ENCODE assay signal across 33 mouse cellular contexts in genomic region chr10:3787006-3787405, GRCm38 (mm10).
"Had no signal": no experiment of that assay in that cellular context is flagged by ENCODE, and none has a peak within 500 bp of the region (broad histone marks: within the 10 kb centered on the region; RNA-seq: fewer than 3 reads in every experiment).

No protein-coding gene starts in this region.

- H3K27me3 ChIP-seq: heart, embryonic 12.5 days; heart, embryonic 13.5 days; heart, embryonic 15.5 days; hindbrain, embryonic 12.5 days; hindbrain, embryonic 13.5 days; hindbrain, embryonic 15.5 days; kidney, embryonic 15.5 days had no signal

- H3K4me3 ChIP-seq: heart, embryonic 10.5 days; heart, embryonic 12.5 days; heart, embryonic 13.5 days; heart, embryonic 15.5 days; hindbrain, embryonic 10.5 days; hindbrain, embryonic 12.5 days; hindbrain, embryonic 13.5 days; hindbrain, embryonic 15.5 days; kidney, embryonic 15.5 days; layer of hippocampus, adult 2 months; left cerebral cortex, adult 2 months had no signal

- H3K4me2 ChIP-seq: heart, embryonic 11.5 days; heart, embryonic 12.5 days; heart, embryonic 13.5 days; heart, embryonic 15.5 days; hindbrain, embryonic 12.5 days; hindbrain, embryonic 13.5 days; hindbrain, embryonic 14.5 days; hindbrain, embryonic 15.5 days; kidney, embryonic 15.5 days had no signal

- H3K36me3 ChIP-seq: heart, embryonic 10.5 days; heart, embryonic 12.5 days; heart, embryonic 13.5 days; heart, embryonic 15.5 days; hindbrain, embryonic 10.5 days; hindbrain, embryonic 12.5 days; hindbrain, embryonic 13.5 days; hindbrain, embryonic 15.5 days; kidney, embryonic 15.5 days had no signal

- ATAC-seq: hindbrain, embryonic 16.5 days; hindbrain, postnatal 0 days; inflammation-experienced regulatory T-cells, adult 6 months had no signal

- H3K9ac ChIP-seq: heart, embryonic 12.5 days; heart, embryonic 13.5 days; heart, embryonic 15.5 days; hindbrain, embryonic 12.5 days; hindbrain, embryonic 13.5 days; hindbrain, embryonic 14.5 days; hindbrain, embryonic 15.5 days; kidney, embryonic 15.5 days had no signal

- H3K9me3 ChIP-seq: heart, embryonic 10.5 days; heart, embryonic 12.5 days; heart, embryonic 13.5 days; heart, embryonic 15.5 days; hindbrain, embryonic 10.5 days; hindbrain, embryonic 12.5 days; hindbrain, embryonic 13.5 days; hindbrain, embryonic 15.5 days; kidney, embryonic 15.5 days had no signal

- DNase-seq: heart, postnatal 10 days; heart, postnatal 14 days; heart, postnatal 36 days; heart, postnatal 4 days; kidney, adult 11 months; kidney, adult 18-20 months; kidney, adult 2 months; kidney, adult 8-10 months; kidney, adult 9 months; kidney, postnatal 10 days; kidney, postnatal 14 days; kidney, postnatal 25 days; kidney, postnatal 36 days; kidney, postnatal 4 days; layer of hippocampus, adult 9-11 months; layer of hippocampus, postnatal 36 days had no signal

- H3K4me1 ChIP-seq: heart, embryonic 10.5 days; heart, embryonic 15.5 days; hindbrain, embryonic 10.5 days; hindbrain, embryonic 12.5 days; hindbrain, embryonic 13.5 days; hindbrain, embryonic 15.5 days had no signal

- H3K27ac ChIP-seq: heart, embryonic 10.5 days; heart, embryonic 13.5 days; heart, embryonic 15.5 days; hindbrain, embryonic 10.5 days; hindbrain, embryonic 12.5 days; hindbrain, embryonic 13.5 days; hindbrain, embryonic 14.5 days; hindbrain, embryonic 15.5 days; hindbrain, postnatal 0 days; kidney, embryonic 15.5 days; kidney, postnatal 0 days; layer of hippocampus, adult 2 months; left cerebral cortex, adult 2 months had no signal
